21 mouse cellular contexts compared by ENCODE assay signal in the genomic region with DNA sequence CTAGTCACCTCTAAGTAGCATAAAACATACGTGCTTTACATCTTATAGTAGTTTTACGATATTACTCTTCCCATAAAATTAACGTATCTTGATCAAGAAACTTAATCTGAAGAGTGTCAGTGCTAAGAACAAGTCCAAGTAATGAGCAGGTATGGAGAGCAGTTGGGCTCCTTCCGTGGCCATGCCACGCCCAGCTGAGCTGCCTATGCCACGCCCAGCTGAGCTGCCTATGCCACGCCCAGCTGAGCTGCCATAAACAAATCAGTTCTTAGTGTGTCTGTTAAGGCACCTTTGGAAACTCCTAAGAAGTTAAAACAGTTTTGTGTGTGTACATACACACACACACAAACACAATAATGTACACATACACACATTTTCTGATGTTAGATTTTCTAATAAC. TPM values are rescaled to one million over a fixed set of nuclear protein-coding genes. Genes with fewer than 3 reads are reported as not detected.
DNase-seq lines count a peak whose midpoint lies in the region; ATAC-seq and TF ChIP-seq lines count a peak whose summit lies in the region.
"Had no signal": no experiment of that assay in that cellular context is flagged by ENCODE, and none has a peak within 500 bp of the region (broad histone marks: within the 10 kb centered on the region; RNA-seq: fewer than 3 reads in every experiment).

No protein-coding gene starts in this region.

- TF ChIP-seq EP300 in liver, embryonic 14.5 days (IDR thresholded peaks at IDR 0.05; ENCODE audit: low read depth): no peak

- H3K4me2 ChIP-seq in intestine, embryonic 16.5 days (ENCODE audit: low read depth, low read length): no peak overlapping the region
- H3K4me2 ChIP-seq in liver, embryonic 14.5 days (ENCODE audit: low read depth): no peak overlapping the region
- H3K4me2 ChIP-seq: forebrain, embryonic 13.5 days; heart, embryonic 11.5 days; hindbrain, embryonic 12.5 days; limb, embryonic 12.5 days; lung, embryonic 14.5 days; midbrain, embryonic 13.5 days had no signal

- H3K4me3 ChIP-seq in intestine, embryonic 16.5 days (ENCODE audit: low read length): no peak overlapping the region
- H3K4me3 ChIP-seq in liver, embryonic 14.5 days (ENCODE audit: insufficient read depth in 1 of 2, low read depth in 2 of 2, low read length in 2 of 2): no peak overlapping the region
- no peak overlapping the region for H3K4me3 ChIP-seq in forebrain, embryonic 10.5 days
- H3K4me3 ChIP-seq: forebrain, embryonic 13.5 days; gastrocnemius, adult 2 months; hindbrain, embryonic 12.5 days; limb, embryonic 12.5 days; midbrain, embryonic 13.5 days had no signal

- WGBS in intestine, embryonic 16.5 days: 82% methylated on average over 7 of the region's 7 CpGs
- 45% methylated on average over 7 of the region's 7 CpGs for WGBS in liver, embryonic 14.5 days (ENCODE audit: insufficient replicate concordance)
- WGBS in forebrain, embryonic 10.5 days: 88% methylated on average over 7 of the region's 7 CpGs

- no peaks in the 10 kb centered on the region for H3K27me3 ChIP-seq in intestine, embryonic 16.5 days (replicated peaks; ENCODE audit: control insufficient read depth, insufficient read depth, low read length)
- H3K27me3 ChIP-seq in liver, embryonic 14.5 days (ENCODE audit: control insufficient read depth, insufficient read depth, low read length): no peaks in the 10 kb centered on the region
- no peaks in the 10 kb centered on the region for H3K27me3 ChIP-seq in splenic B cell, adult 2 months (ENCODE audit: control insufficient read depth, insufficient read depth, low read length, poor library complexity, severe bottlenecking)
- H3K27me3 ChIP-seq in forebrain, embryonic 10.5 days (ENCODE audit: poor library complexity, severe bottlenecking): no peaks in the 10 kb centered on the region
- H3K27me3 ChIP-seq: forebrain, embryonic 13.5 days; hindbrain, embryonic 12.5 days; limb, embryonic 12.5 days; midbrain, embryonic 13.5 days had no signal

- H3K36me3 ChIP-seq in intestine, embryonic 16.5 days (ENCODE audit: control insufficient read depth, insufficient read depth, low read length): no peaks in the 10 kb centered on the region
- peaks cover 56% of the 10 kb centered on the region for H3K36me3 ChIP-seq in liver, embryonic 14.5 days (replicated peaks; ENCODE audit: control insufficient read depth, insufficient read depth, low read depth)
- peaks cover 10% of the 10 kb centered on the region; the same call in 1 of the 2 replicates for H3K36me3 ChIP-seq in splenic B cell, adult 2 months (ENCODE audit: control insufficient read depth, insufficient read depth, low read length, poor library complexity, severe bottlenecking)
- H3K36me3 ChIP-seq in forebrain, embryonic 10.5 days (replicated peaks): peaks cover 8% of the 10 kb centered on the region; the same call in 1 of the 2 replicates

- TF ChIP-seq CTCF in liver, embryonic 14.5 days (IDR thresholded peaks at IDR 0.05; ENCODE audit: low read depth): no peak

- no peak overlapping the region for H3K27ac ChIP-seq in intestine, embryonic 16.5 days (ENCODE audit: low read length)
- no peak overlapping the region for H3K27ac ChIP-seq in liver, embryonic 14.5 days
- H3K27ac ChIP-seq in forebrain, embryonic 10.5 days: no peak overlapping the region
- H3K27ac ChIP-seq: forebrain, embryonic 13.5 days; gastrocnemius, adult 2 months; hindbrain, embryonic 12.5 days; limb, embryonic 12.5 days; midbrain, embryonic 13.5 days had no signal

- peak; percentile 64; the same call in 1 of the 2 replicates for ATAC-seq in intestine, embryonic 16.5 days
- ATAC-seq in liver, embryonic 14.5 days (ENCODE audit: insufficient read depth): peak; percentile 81; the same call in 1 of the 2 replicates
- ATAC-seq: forebrain, embryonic 13.5 days; midbrain, embryonic 13.5 days had no signal

- peak; percentile 42 for DNase-seq in c-Kit-positive CD71-positive TER-119-positive erythroid progenitor cells, embryonic 14.5 days (ENCODE audit: low spot score)
- DNase-seq in liver, embryonic 14.5 days (ENCODE audit: low read depth in 3 of 3, low spot score in 3 of 3): peak in 1 of 3 experiments; percentile 55
- DNase-seq in splenic B cell, adult 2 months (ENCODE audit: low read depth, low spot score): peak; percentile 40
- no peak for DNase-seq in forebrain, embryonic 10.5 days (ENCODE audit: extremely low spot score, low spot score)
- no peak for DNase-seq in cerebellum, adult 9-11 months
- no peak for DNase-seq in lung, postnatal 4 days
- no peak for DNase-seq in cerebellum, postnatal 36 days
- DNase-seq: adrenal gland, postnatal 14 days; cerebellum, adult 8-10 months; gastrocnemius, adult 2 months; kidney, adult 8-10 months; kidney, postnatal 25 days; layer of hippocampus, postnatal 36 days; thymus, postnatal 14 days had no signal

- no peak overlapping the region for H3K9ac ChIP-seq in intestine, embryonic 16.5 days (ENCODE audit: low read depth, low read length)
- no peak overlapping the region for H3K9ac ChIP-seq in liver, embryonic 14.5 days (replicated peaks)
- H3K9ac ChIP-seq: forebrain, embryonic 13.5 days; hindbrain, embryonic 12.5 days; limb, embryonic 12.5 days; lung, embryonic 14.5 days; midbrain, embryonic 13.5 days had no signal

- H3K4me1 ChIP-seq in intestine, embryonic 16.5 days (ENCODE audit: control insufficient read depth, insufficient read depth, low read length): no peaks in the 10 kb centered on the region
- peaks cover 5 to 6% of the 10 kb centered on the region in 2 experiments for H3K4me1 ChIP-seq in liver, embryonic 14.5 days (replicated peaks; ENCODE audit: control insufficient read depth in 2 of 2, insufficient read depth in 2 of 2, low read length in 1 of 2)
- H3K4me1 ChIP-seq in forebrain, embryonic 10.5 days: no peaks in the 10 kb centered on the region
- H3K4me1 ChIP-seq: forebrain, embryonic 13.5 days; hindbrain, embryonic 12.5 days; limb, embryonic 12.5 days; midbrain, embryonic 13.5 days had no signal

- H3K9me3 ChIP-seq in intestine, embryonic 16.5 days (ENCODE audit: control insufficient read depth, low read length): no peaks in the 10 kb centered on the region
- no peaks in the 10 kb centered on the region for H3K9me3 ChIP-seq in liver, embryonic 14.5 days (ENCODE audit: control insufficient read depth, low read length)
- H3K9me3 ChIP-seq in forebrain, embryonic 10.5 days: no peaks in the 10 kb centered on the region
- H3K9me3 ChIP-seq: forebrain, embryonic 13.5 days; hindbrain, embryonic 12.5 days; limb, embryonic 12.5 days; midbrain, embryonic 13.5 days had no signal

RNA-seq across cellular contexts. Expression of gene Stradb, which starts 19.8 kb away (rescaled TPM):
- 21.9 and 22.8 TPM in 2 replicates for polyA plus RNA-seq in intestine, embryonic 16.5 days (2015; fragmentation: Nextera tagmentation; extraction: Ambion mirVana)
- polyA plus RNA-seq in liver, embryonic 14.5 days (2012; rRNA removed): 15.9 and 17.1 TPM in 2 replicates
- 44.1 and 46.1 TPM in 2 replicates for polyA plus RNA-seq in liver, embryonic 14.5 days (2014; fragmentation: Nextera tagmentation; extraction: Ambion mirVana)
- polyA plus RNA-seq in forebrain, embryonic 10.5 days (2016; fragmentation: Nextera tagmentation; extraction: Ambion mirVana): 27.6 and 29.6 TPM in 2 replicates

RNA-seq across cellular contexts. Expression of gene Trak2, which starts 19.9 kb away (rescaled TPM):
- 9.1 and 9.7 TPM in 2 replicates for polyA plus RNA-seq in intestine, embryonic 16.5 days (2015; fragmentation: Nextera tagmentation; extraction: Ambion mirVana)
- polyA plus RNA-seq in liver, embryonic 14.5 days (2012; rRNA removed): 47.7 and 51.2 TPM in 2 replicates
- 43.1 and 52.4 TPM in 2 replicates for polyA plus RNA-seq in liver, embryonic 14.5 days (2014; fragmentation: Nextera tagmentation; extraction: Ambion mirVana)
- 7.5 and 8.6 TPM in 2 replicates for polyA plus RNA-seq in forebrain, embryonic 10.5 days (2016; fragmentation: Nextera tagmentation; extraction: Ambion mirVana)

Comparison
In these comparisons a context has a peak if more than half of its experiments do, and no peak if none do; other contexts are left out.
1. DNase-seq: peak in c-Kit-positive CD71-positive TER-119-positive erythroid progenitor cells, embryonic 14.5 days (single experiment) and splenic B cell, adult 2 months (single experiment); none in forebrain, embryonic 10.5 days (single experiment), cerebellum, adult 9-11 months (single experiment), lung, postnatal 4 days (0 of 2) and cerebellum, postnatal 36 days (0 of 2).